Mouse (Mus musculus) cerebellum, adult 2 months (tissue): ENCODE measurements around the gene Rbpjl.

Source experiments
- CTCF ChIP-seq: fragments of 200-500 bp; IDR thresholded peaks from 2 replicates; pipeline ENCODE4 v1.5.1; 2011; ENCODE audit warnings: low read depth, mild to moderate bottlenecking, control low read depth, low read length, moderate library complexity, borderline replicate concordance; ENCODE audit not compliant: insufficient read depth
- POLR2A ChIP-seq: fragments of 200-500 bp; IDR thresholded peaks from 2 replicates; pipeline ENCODE4 v1.6.1; 2011; ENCODE audit warnings: low read length, control low read depth, borderline replicate concordance; ENCODE audit not compliant: insufficient read depth

GRCm38 (mm10) chr2:164359668-164360067, 43.3 kb upstream of the Rbpjl start:
- TF ChIP-seq POLR2A: no peak
- no peak for TF ChIP-seq CTCF
